Mouse (Mus musculus): ENCODE measurements at regions not wholly inside any gene's neighbourhood (a gene's known extent, or its start where the extent isn't known, plus 50 kb on each side); places are given as distances from the start of the nearest gene placed in this dataset.
"Not testable (repeated sequence)": the region's sequence is repeated elsewhere in the genome, so short reads cannot be mapped to it uniquely, and the experiment has no call there.

DNA sequence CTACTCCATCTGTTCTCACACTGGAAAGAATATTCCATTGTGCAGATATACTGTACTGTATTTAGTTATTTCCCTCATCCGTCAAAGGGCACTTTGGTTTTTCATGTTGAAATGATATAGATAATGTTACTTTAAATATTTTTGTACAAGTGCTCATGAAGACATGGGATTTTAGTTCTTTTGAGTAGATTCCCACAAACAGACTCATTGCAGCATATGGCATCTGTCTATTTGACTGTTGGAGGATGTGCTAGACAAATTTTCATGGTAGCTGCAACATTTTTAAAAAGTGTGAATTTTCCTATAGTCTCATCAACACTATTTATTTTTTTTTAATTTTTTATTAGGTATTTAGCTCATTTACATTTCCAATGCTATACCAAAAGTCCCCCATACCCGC lies 502.5 kb downstream of the Hdgfl1 start:
- no peak for DNase-seq (ENCODE audit: low spot score)

DNA sequence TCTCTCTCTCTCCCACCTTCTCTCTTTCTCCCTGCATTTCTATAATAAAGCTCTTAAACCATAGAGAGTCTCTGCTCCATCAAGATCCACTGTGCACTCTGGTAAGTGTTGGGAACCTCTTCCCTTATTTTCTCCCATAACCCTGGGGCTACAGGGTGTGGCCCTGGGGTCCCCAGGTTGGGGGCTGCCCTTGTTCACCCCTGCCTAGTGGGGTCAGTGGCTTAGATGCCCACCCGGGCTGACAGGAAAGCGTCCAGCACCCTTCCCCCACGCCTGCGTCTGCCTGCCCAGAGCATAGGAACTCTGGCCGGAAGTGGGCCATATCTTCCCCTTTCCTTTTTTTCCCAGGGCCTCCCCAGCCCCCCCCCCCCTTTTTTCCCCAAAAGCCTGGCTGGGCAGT lies 534.0 kb downstream of the Hdgfl1 start:
- DNase-seq (ENCODE audit: low spot score) = no peak

DNA sequence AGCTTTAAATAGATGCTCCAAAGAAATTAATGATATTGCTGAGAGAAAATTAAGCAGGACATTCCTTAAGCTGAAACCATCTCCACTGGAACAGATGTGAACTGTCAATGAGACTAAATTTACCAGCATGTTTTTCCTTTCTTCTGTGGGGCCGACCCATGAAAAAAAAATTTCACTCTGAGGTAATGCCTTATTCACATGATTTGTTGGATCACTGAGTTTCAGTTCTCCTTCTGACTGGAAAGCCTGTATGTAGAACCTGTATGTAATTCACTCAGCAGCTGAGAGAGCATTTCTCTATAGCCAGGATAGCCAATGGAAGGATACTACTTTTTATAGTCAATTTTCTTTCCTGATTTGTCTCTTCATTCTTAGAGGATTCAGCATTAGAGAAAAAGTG lies 535.3 kb downstream of the Hdgfl1 start:
- DNase-seq (ENCODE audit: low spot score) = peak; percentile 2

DNA sequence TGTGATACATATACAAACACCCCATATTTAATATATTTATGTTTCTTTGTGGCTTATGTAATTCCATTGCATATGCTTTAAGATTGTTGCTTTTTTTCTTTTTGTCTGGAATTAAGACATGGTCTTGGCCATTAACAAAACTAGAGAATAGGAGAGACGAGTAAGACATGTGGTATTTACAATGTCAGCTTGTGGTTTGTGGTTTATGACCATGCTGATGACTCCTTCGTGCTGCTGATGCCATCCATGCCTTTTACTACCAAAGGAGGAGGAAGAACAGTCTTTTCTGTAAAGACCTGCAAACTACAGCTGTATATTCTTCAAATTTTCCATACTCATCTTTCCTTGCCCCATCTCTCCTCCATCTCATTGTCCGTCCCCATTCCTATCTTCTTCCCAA lies 552.7 kb downstream of the Hdgfl1 start:
- no peak for DNase-seq (ENCODE audit: low spot score)

DNA sequence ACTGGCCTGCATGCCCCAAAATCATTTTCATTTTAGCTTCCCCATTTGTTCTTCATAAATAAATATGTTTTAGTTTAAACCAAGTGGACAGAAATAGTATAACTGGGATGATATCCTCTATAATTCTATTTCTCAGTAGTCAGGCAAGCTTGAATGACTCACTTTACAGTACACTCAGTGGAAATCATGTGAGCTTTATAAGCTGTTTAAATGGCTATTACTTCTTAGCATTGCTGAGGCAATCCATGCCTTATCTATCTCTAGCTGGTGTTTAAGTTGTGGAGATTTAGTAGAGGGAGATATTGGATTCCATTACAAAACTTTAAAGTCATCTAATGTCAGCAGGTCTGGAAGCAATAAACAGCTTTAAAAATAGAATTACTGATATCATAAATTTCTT lies 553.4 kb downstream of the Hdgfl1 start:
- DNase-seq (ENCODE audit: low spot score) = no peak

DNA sequence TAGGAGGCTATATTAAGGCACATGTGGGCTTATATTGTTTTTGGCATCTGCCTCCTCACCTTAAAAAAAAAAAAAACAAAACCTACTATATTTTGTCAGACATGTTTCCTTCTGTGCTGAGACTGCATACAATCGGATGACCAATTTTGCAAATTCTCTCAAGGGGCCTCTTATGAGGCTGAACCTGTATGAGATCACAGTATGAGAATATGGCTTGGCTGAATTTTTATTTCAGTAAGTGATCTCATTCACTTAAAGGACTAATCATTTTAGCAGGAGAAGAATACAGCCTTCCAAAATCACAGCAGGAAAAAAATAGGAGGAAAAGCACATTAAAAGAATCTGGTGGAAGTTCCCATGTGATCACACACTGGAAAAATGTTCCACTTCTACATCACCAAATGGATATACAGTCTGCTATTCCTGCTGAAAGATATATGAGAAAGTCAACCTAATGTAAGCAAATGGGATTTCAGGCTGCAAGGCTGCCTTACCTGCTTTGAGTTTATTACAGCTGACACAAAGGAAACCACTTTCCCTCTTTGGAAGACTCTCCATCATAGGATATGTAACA lies 564.3 kb downstream of the Hdgfl1 start:
- DNase-seq (ENCODE audit: low spot score) = no peak

DNA sequence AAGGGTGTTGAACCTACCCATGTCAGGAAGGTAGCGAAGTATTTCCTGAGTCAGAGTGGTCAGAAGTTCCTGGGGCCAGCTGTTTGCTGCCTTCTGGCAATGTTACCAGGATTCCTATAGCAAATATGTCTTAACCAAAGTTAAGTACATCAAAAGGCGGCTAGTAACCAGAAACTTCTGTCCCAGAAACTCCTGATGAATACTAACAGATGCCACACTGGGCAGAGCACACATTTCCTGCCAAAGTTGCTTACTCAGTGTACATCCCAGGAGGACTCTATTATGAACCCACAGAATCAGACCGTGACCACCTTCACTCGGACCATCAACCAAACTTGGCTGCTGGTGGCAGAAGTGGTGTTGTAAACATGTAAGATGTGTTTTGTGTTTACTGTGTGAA lies 575.3 kb downstream of the Hdgfl1 start:
- DNase-seq (ENCODE audit: low spot score) = no peak

DNA sequence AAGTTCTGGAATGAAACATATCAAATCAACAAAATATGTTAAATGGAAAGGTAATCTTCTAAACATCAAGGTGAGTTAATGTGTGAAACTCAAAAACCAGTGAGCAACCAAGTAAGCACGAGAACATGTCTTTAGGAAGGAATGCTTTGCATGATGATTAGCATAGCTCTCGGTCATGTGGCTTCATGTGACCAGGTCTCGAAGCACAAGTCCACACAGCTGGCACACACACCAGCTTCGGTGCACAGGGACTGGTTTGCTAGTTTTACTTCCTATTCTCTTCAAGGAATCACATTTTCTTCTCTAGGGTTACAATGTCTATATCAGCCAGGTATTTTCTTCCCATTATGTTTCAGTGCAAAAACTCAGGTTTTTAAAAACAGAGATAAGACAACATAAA lies 586.1 kb downstream of the Hdgfl1 start:
- DNase-seq (ENCODE audit: low spot score) = no peak

DNA sequence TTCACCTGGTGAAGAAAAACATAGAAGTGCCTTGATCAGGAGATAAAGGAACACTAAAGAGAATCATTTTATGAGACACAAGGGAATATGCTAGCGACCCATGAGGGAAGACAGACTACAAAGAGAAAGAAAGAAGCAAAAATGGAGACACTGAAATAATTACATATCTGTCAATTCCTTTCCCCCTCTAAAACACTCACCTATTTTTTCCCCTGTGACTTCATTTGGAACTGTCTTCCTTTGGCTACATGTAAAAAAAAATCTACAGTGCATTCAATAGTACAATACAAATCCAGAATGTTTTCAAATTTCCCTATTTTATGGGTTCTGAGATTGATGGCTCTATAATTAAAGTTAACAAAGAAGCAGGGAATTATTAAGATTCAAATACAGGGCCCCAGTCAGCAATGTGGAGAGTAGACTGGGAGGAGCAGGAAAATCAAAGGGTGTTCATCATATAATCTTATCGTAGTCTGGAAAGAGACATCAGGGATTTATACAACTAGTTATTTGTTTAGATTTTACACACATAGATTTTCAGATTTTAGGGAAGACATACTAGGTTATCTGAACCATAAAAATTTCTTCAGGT lies 598.0 kb downstream of the Hdgfl1 start:
- no peak for DNase-seq (ENCODE audit: low spot score)

DNA sequence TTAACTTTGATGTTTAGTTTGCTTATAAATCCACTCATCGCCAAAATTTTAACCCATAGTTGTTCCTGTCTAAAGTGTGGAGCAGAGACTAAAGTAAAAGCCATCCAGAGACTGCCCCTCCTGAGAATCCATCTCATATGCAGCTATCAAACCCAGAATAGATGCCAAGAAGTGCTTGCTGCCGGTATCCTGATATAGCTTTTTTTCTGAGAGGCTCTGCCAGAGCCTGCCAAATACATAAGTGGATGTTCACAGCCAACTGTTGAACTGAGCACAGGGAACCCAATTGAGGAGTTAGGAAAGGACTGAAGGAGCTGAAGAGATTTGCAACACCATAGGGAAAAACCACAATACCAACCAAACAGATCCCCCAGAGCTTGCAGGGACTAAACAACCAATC lies 600.3 kb downstream of the Hdgfl1 start:
- DNase-seq (ENCODE audit: low spot score) = no peak

DNA sequence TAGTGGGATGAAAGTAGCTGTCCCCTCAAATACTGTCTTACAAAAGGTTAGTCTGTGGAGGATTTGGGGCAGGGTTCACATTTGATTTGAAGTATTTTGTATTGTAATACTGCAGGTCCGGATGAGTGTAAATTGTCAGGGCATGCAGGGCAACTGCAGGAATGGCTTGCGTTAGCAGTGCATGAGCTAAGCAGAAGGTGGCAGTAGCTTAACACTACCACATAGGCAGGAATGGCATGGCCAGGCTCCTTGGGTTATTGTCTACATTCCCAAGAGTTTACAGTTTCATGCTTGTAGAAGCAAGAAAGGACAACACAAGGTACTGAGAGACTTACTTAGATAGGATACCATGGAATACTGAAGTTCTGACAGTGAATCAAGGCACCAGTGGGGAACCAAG lies 611.3 kb downstream of the Hdgfl1 start:
- DNase-seq (ENCODE audit: low spot score) = no peak

DNA sequence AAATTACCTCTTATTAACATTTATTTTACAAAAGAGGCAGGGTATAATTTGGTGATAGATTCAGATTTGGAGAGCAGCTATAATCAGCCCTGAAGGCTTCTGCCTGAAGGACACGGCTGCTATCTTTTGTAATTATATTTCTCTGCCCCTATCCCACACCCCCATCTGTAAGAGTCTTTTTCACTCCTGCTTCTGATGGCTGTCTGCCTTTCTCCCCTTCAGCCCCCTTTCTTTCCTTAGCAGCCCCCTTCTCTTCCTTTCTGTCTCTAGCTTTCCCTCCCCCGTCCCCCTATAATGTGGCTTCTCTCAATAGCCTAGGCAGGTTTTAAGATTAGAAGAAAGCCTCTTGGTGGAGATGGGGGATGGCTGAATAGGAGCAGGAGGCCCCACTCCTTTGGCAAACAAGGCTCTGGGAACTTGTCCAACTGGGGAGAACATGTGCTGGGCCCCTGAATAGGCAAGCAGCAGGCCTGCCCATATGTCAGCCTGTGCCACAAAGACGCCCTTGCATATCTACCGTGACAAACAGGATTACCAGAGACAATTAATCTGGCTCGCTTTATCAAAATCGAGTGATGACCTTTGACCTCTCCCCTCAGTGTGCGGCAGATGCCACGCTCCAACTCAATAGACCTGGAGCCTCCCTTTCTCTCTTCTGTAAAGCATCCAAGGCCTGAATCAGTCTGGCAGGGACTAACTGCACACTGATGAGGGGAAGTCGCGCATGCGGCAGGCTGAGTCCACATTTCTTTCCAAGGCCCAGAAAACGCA lies 615.1 kb downstream of the Hdgfl1 start:
- no peak for DNase-seq (ENCODE audit: low spot score)

DNA sequence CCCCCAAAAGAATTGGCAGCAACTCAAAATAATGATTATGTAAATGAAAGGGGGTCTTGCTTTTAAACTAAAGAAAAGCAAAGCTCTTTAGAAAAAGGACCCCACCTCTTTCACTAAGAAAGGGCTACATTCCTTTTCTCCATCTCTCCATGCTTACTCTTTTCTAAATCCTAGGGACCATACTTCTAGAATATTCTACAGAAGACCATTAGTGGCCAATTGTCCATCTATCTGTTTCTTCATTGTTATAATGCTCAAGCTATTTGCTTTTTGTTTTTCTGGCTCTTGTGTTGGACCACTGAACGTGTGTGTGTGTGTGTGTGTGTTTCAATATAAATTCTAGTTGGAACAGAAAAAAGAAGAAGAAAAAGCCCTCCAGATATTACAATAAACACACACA lies 615.7 kb downstream of the Hdgfl1 start:
- no peak for DNase-seq (ENCODE audit: low spot score)

DNA sequence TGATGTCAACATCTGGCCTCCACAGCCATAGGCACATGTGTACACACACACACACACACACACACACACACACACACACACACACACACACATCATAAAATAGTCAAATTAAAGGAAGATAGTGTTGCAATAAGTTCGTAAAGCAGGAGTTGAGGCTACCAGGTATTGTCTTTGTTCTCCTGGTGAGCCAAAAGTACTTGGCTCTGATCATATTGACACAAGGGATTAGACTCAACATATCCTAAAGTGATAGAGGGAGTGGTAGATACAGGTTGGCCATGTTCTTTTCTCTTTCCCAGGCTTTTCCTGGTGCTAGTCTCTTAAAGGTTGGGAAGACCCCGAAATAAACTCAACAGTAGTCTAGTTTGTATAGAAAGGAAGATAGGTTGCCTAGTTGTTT lies 616.9 kb downstream of the Hdgfl1 start:
- no peak for DNase-seq (ENCODE audit: low spot score)

DNA sequence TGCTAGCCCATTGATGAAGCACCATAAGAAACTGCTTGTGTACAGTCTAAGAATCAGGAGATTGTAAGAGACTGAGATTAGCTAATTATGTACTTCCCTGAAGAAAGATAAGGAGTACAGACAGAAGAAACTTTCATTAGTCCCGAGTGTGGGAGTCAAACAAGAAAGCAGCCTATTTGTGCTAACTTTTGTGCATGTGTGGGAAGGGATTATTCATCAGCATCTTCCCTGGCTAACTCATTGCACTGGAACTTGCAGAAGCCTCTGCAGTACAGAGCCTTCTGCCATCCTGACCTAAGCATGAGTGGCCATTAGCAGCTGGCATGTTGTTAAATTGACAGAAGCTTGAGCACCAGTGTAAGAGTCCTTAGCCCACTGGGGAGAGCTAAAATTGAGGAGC lies 619.5 kb downstream of the Hdgfl1 start:
- no peak for DNase-seq (ENCODE audit: low spot score)

DNA sequence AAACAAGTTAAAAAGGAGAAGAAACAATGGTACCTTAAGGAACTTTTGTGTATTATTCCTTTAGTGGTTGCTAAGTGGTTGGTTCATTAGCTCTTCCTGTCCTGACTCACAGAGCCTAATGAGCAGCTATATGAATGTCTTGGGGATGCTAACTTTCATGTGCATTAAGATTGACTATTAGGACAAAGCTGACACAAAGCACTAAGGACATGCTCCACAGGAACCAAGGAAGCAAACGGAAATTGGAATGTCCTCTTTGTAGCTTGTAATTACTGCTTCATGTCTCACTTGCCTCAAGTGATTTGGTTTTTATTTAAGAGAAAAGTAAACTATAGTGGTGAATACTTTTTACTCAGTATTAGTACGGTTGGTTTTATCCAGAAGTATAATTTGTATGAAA lies 627.2 kb downstream of the Hdgfl1 start:
- no peak for DNase-seq (ENCODE audit: low spot score)

DNA sequence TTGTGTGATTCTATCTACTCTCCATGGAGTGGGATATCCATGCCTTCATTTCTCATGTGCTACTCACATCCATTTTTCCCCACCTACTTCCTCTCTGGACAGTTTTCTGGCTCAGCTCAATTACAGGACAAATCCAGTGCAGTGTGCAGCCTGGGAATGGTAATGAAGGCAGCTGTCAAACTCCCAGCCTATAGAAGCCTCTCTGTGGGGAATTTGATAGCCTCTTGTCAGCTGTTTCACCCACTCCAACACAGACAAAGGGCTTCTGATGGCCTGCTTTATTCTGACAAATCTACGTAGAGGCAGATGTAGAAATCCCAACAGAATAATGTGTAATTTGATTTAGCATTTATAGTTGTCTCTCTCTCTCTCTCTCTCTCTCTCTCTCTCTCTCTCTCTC lies 650.6 kb downstream of the Hdgfl1 start:
- no peak for DNase-seq (ENCODE audit: low spot score)

DNA sequence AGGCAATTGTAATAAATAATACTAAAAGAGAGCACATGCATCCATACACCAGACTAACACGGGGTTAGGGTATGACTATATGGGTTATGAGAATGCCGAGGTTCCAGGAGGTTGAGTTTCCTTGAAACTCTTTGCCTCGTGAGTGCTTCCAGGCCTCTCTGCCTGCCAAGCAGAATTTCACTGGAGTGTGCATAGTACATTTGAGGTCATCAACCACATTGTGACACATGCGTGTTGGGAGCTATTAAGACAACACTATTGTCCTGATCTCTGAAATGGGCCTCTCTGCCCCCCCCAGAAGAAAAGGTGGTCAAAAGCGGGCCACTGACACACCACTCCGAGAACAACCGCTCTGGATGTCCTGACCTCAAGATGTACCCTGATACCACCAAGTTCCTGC lies 655.8 kb downstream of the Hdgfl1 start:
- DNase-seq (ENCODE audit: low spot score) = no peak

DNA sequence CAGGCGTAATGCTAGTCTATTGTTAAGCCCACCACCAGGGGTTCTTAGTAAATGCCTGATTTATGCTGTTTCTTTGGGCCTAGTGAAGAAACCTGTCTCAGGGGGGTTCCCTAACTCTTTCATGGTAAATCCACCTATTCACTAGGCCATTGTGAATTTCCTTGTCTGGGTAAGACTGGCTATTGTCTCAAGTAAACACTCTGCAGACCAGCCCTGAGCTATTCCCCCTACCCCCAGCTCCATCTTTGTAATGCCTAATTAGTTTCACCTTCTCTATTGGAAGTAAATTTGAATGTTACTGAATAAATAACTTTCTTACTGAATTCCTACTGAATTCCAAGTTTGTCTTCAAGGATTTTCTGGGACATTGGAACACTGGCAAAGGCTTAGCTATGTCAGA lies 656.2 kb downstream of the Hdgfl1 start:
- DNase-seq (ENCODE audit: low spot score) = not testable (repeated sequence)

DNA sequence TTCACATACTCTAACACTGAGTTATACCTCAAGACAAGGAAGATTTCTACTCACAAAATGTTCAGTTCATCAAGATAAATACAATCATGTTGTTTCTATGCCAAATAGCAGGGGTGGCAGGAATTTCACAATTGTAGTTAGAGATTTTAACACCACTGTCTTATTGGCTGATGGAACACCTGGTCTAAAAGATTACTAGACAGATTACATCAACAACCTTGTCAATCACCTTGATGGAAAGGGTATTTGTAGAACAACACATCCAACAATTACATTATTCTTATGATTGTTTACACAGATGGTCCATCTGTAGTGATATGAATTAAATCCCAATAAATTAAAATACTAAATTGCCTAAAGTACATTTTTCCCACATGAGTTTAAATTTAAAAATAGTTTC lies 657.4 kb downstream of the Hdgfl1 start:
- DNase-seq (ENCODE audit: low spot score) = no peak

DNA sequence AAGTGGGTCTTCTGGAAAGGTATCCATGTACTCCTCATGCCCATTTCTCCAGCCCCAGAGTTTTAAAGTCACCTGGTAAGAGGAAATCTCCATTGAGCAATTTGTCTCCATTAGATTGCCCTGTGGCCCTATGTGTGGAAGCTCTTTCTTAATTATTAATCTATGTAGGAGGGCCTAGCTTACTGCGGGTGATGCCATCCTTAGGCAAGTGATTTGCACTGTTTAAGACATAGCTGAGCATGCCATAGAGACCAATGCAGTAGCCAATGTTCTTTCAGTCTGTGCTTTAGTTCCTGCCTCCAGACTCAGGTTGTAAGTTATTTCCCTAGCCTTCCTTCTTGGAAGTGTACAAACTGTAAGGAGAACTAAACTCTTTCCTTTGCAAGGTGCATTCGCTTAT lies 661.0 kb downstream of the Hdgfl1 start:
- DNase-seq (ENCODE audit: low spot score) = no peak

DNA sequence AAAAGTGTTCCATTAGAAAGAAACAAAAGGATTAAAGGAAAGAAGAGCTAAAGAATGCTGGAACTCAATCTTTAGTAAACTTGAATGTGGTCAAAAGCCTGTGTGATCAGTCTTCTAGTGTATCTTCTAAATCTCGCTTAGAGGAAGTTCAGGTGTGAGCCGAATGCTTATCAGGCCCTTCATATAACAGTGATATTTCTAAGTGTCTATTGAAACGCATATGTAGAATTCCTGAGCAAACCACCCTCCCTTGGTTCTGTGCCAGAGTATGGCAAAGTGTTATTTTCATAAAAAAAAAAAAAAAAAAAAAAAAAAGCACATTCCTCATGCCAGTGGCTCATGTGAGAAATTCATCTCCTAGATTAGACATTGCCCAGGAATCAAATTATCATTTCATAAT lies 681.2 kb downstream of the Hdgfl1 start:
- DNase-seq (ENCODE audit: low spot score) = no peak

DNA sequence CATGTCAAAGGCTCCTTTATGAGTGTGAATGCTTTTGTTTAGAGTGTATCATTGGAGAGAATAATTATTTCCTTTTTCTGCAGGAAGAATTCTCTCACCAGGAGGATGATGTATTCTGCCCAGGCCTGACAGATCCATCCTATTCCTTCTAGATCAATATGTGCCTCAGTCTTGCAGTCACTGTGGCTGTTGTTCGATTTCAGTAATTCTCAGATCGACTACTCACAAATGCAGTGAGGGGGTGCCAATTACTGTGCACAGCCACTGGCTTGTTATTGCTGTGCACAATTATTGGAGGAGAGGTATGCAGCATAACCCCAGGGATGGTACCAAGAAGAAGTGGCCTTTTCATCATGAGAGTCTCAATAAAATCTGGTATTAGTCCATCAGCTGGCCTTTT lies 689.2 kb downstream of the Hdgfl1 start:
- DNase-seq (ENCODE audit: low spot score) = no peak

DNA sequence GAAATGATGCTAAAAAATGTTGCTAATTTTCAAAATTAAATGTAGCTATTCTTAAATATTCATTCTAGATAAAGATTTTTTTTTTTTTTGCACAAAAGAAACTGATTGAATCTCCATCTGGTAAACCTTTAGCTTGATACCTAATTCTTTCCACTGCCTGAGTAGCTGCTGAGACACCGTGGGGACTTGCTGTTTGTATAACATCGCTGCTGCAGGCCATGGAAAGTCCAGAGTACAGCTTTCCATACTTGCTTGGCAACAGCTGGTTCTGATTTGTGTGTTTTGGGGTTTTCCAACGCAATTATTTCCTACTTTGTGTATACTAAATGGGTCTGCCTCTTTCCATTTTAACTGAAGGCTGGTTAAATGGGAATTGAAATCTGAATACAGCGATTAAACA lies 689.7 kb downstream of the Hdgfl1 start:
- DNase-seq (ENCODE audit: low spot score) = no peak
